Mouse (Mus musculus): ENCODE results near the gene Zdhhc18. TPM values are rescaled to one million over a fixed set of nuclear protein-coding genes. Genes with fewer than 3 reads are reported as not detected.

Gene Zdhhc18
- total RNA-seq, 1 experiment: 39.0 TPM

GRCm38 (mm10) chr4:133628517-133628916 is 21.4 kb downstream of the Zdhhc18 start:
- TF ChIP-seq CHD2 (IDR thresholded peaks at IDR 0.05; ENCODE audit: low read depth, low read length) (no peak), MAFK (IDR thresholded peaks at IDR 0.05; ENCODE audit: insufficient read depth, low read depth, low read length) (no peak), ZC3H11A (IDR thresholded peaks at IDR 0.05; ENCODE audit: borderline replicate concordance, low read depth, low read length) (no peak), HCFC1 (IDR thresholded peaks at IDR 0.05; ENCODE audit: borderline replicate concordance, insufficient read depth, low read length) (no peak), ZNF384 (IDR thresholded peaks at IDR 0.05; ENCODE audit: low read depth, low read length) (no peak)
- H3K27ac ChIP-seq (ENCODE audit: insufficient read depth, low read depth, low read length, poor library complexity, severe bottlenecking): no peak overlapping the region
- H3K9ac ChIP-seq (ENCODE audit: insufficient read depth, low read depth, low read length, poor library complexity, severe bottlenecking): no peak overlapping the region
- H3K4me1 ChIP-seq (ENCODE audit: control insufficient read depth in 2 of 2, insufficient read depth in 2 of 2, low read length in 2 of 2, poor library complexity in 1 of 2): peaks cover 2 to 30% of the 10 kb centered on the region in 2 experiments; a peak in 2 of 4 replicates
- no peaks in the 10 kb centered on the region for H3K9me3 ChIP-seq (ENCODE audit: control insufficient read depth, insufficient read depth, low read depth, low read length)
- H3K4me3 ChIP-seq (ENCODE audit: insufficient read depth in 1 of 2, low read depth in 1 of 2, low read length in 2 of 2, poor library complexity in 1 of 2, severe bottlenecking in 1 of 2): no peak overlapping the region
- peaks cover 6% of the 10 kb centered on the region; the same call in 1 of the 2 replicates for H3K36me3 ChIP-seq (ENCODE audit: control insufficient read depth, insufficient read depth, low read length, poor library complexity, severe bottlenecking)
- no peak for DNase-seq (ENCODE audit: low read depth, low spot score)
- in situ Hi-C loops (cut with MboI; ENCODE audit: low sequenced_read_pairs in 2 of 2, unreplicated experiment in 2 of 2): no loop called here

DNA sequence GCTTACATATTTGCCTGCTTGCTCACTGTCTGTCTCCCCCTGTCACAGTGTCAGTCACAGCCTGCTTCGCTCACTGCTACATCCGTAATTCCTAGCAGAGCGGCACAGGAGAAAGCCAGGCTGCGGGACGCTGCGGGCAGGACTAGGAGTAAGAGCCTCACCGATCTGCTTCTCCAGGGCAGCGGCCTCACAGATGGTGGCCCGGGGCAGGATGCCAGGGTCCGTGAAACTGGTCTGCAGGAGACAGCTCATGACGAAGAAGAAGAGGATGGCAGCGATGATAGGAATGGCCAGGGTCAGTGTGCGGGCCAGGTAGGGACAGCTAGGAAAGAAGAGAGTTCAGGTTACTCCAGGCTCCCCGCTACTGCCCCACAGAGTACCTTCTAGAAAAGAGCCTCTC is 22.9 kb downstream of the Zdhhc18 start:
- DNase-seq (ENCODE audit: low read depth, low spot score): no peak
- in situ Hi-C loops (cut with MboI; ENCODE audit: low sequenced_read_pairs in 2 of 2, unreplicated experiment in 2 of 2): no loop called here
- no peaks in the 10 kb centered on the region for H3K9me3 ChIP-seq (ENCODE audit: control insufficient read depth, insufficient read depth, low read depth, low read length)
- H3K4me1 ChIP-seq (ENCODE audit: control insufficient read depth in 2 of 2, insufficient read depth in 2 of 2, low read length in 2 of 2, poor library complexity in 1 of 2): peaks cover 7 to 37% of the 10 kb centered on the region in 2 experiments; a peak in 3 of 4 replicates
- peak overlapping the region; percentile 52 to 56 for H3K4me3 ChIP-seq (ENCODE audit: insufficient read depth in 1 of 2, low read depth in 1 of 2, low read length in 2 of 2, poor library complexity in 1 of 2, severe bottlenecking in 1 of 2)
- H3K9ac ChIP-seq (ENCODE audit: insufficient read depth, low read depth, low read length, poor library complexity, severe bottlenecking): peak overlapping the region; percentile 52; the same call in 1 of the 2 replicates
- peaks cover 6% of the 10 kb centered on the region; the same call in 1 of the 2 replicates for H3K36me3 ChIP-seq (ENCODE audit: control insufficient read depth, insufficient read depth, low read length, poor library complexity, severe bottlenecking)
- TF ChIP-seq MAFK (IDR thresholded peaks at IDR 0.05; ENCODE audit: insufficient read depth, low read depth, low read length) (no peak), ZC3H11A (IDR thresholded peaks at IDR 0.05; ENCODE audit: borderline replicate concordance, low read depth, low read length) (no peak), CHD2 (IDR thresholded peaks at IDR 0.05; ENCODE audit: low read depth, low read length) (no peak), HCFC1 (IDR thresholded peaks at IDR 0.05; ENCODE audit: borderline replicate concordance, insufficient read depth, low read length) (no peak), ZNF384 (IDR thresholded peaks at IDR 0.05; ENCODE audit: low read depth, low read length) (no peak)
- peak overlapping the region; percentile 21; the same call in 1 of the 2 replicates for H3K27ac ChIP-seq (ENCODE audit: insufficient read depth, low read depth, low read length, poor library complexity, severe bottlenecking)

- H3K4me1 ChIP-seq (ENCODE audit: control insufficient read depth in 2 of 2, insufficient read depth in 2 of 2, low read length in 2 of 2, poor library complexity in 1 of 2): peaks cover 7 to 37% of the 10 kb centered on the region in 2 experiments; a peak in 3 of 4 replicates
- peaks cover 6% of the 10 kb centered on the region; the same call in 1 of the 2 replicates for H3K36me3 ChIP-seq (ENCODE audit: control insufficient read depth, insufficient read depth, low read length, poor library complexity, severe bottlenecking)
- peak overlapping the region; percentile 42; the same call in 1 of the 2 replicates for H3K27ac ChIP-seq (ENCODE audit: insufficient read depth, low read depth, low read length, poor library complexity, severe bottlenecking)
- no peaks in the 10 kb centered on the region for H3K9me3 ChIP-seq (ENCODE audit: control insufficient read depth, insufficient read depth, low read depth, low read length)
- in situ Hi-C loops (cut with MboI; ENCODE audit: low sequenced_read_pairs in 2 of 2, unreplicated experiment in 2 of 2): no loop called here
- DNase-seq (ENCODE audit: low read depth, low spot score): no peak
- H3K4me3 ChIP-seq (ENCODE audit: insufficient read depth in 1 of 2, low read depth in 1 of 2, low read length in 2 of 2, poor library complexity in 1 of 2, severe bottlenecking in 1 of 2): 0 out of 4 replicates have a peak overlapping the region, but pooled peaks of 1 of the 2 experiments have one; percentile 56
- no peak overlapping the region for H3K9ac ChIP-seq (ENCODE audit: insufficient read depth, low read depth, low read length, poor library complexity, severe bottlenecking)
- TF ChIP-seq ZNF384 (IDR thresholded peaks at IDR 0.05; ENCODE audit: low read depth, low read length) (no peak), ZC3H11A (IDR thresholded peaks at IDR 0.05; ENCODE audit: borderline replicate concordance, low read depth, low read length) (no peak), MAFK (IDR thresholded peaks at IDR 0.05; ENCODE audit: insufficient read depth, low read depth, low read length) (no peak), CHD2 (IDR thresholded peaks at IDR 0.05; ENCODE audit: low read depth, low read length) (no peak), HCFC1 (IDR thresholded peaks at IDR 0.05; ENCODE audit: borderline replicate concordance, insufficient read depth, low read length) (no peak)
Measured at GRCm38 (mm10) chr4:133626621-133627020, 23.3 kb downstream of the Zdhhc18 start.

- peak overlapping the region; percentile 57 for H3K27ac ChIP-seq (ENCODE audit: insufficient read depth, low read depth, low read length, poor library complexity, severe bottlenecking)
- peaks cover 6% of the 10 kb centered on the region; the same call in 1 of the 2 replicates for H3K36me3 ChIP-seq (ENCODE audit: control insufficient read depth, insufficient read depth, low read length, poor library complexity, severe bottlenecking)
- H3K9ac ChIP-seq (ENCODE audit: insufficient read depth, low read depth, low read length, poor library complexity, severe bottlenecking): no peak overlapping the region
- peaks cover 7 to 35% of the 10 kb centered on the region in 2 experiments; a peak in 3 of 4 replicates for H3K4me1 ChIP-seq (ENCODE audit: control insufficient read depth in 2 of 2, insufficient read depth in 2 of 2, low read length in 2 of 2, poor library complexity in 1 of 2)
- in situ Hi-C loops (cut with MboI; ENCODE audit: low sequenced_read_pairs in 2 of 2, unreplicated experiment in 2 of 2): no loop called here
- no peaks in the 10 kb centered on the region for H3K9me3 ChIP-seq (ENCODE audit: control insufficient read depth, insufficient read depth, low read depth, low read length)
- H3K4me3 ChIP-seq (ENCODE audit: insufficient read depth in 1 of 2, low read depth in 1 of 2, low read length in 2 of 2, poor library complexity in 1 of 2, severe bottlenecking in 1 of 2): no peak overlapping the region; a peak in 1 of 4 replicates
- TF ChIP-seq ZC3H11A (IDR thresholded peaks at IDR 0.05; ENCODE audit: borderline replicate concordance, low read depth, low read length): no peak
- no peak for TF ChIP-seq HCFC1 (IDR thresholded peaks at IDR 0.05; ENCODE audit: borderline replicate concordance, insufficient read depth, low read length)
- TF ChIP-seq CHD2 (IDR thresholded peaks at IDR 0.05; ENCODE audit: low read depth, low read length): no peak
- TF ChIP-seq MAFK (IDR thresholded peaks at IDR 0.05; ENCODE audit: insufficient read depth, low read depth, low read length): no peak
- no peak for TF ChIP-seq ZNF384 (IDR thresholded peaks at IDR 0.05; ENCODE audit: low read depth, low read length)
- DNase-seq (ENCODE audit: low read depth, low spot score): no peak
Measured at GRCm38 (mm10) chr4:133626221-133626620, 23.7 kb downstream of the Zdhhc18 start.
